Mouse (Mus musculus) midbrain, embryonic 11.5 days (tissue): ENCODE results near the gene Fam69b. TPM values are rescaled to one million over a fixed set of nuclear protein-coding genes. Genes with fewer than 3 reads are reported as not detected.
"Not testable (repeated sequence)": the region's sequence is repeated elsewhere in the genome, so short reads cannot be mapped to it uniquely, and the experiment has no call there.

Source experiments
- ATAC-seq: fragments of 200-750 bp; cut with Nextera tagmentation; 2 replicates; pipeline ENCODE4 v1.8.0; 2017; ENCODE audit warnings: moderate TSS enrichment, moderate library complexity; ENCODE audit not compliant: low FRiP score
- DNase-seq: peaks from one replicate; pipeline ENCODE4 v3.0.0; 2015; ENCODE audit warnings: low spot score; ENCODE audit errors: missing footprints
- H3K27ac ChIP-seq: fragments of 300-500 bp; sonication (generic); 2 replicates; pipeline ENCODE4 v1.5.1; 2014; ENCODE audit warnings: low read depth, low read length
- H3K27me3 ChIP-seq: fragments of 300-500 bp; sonication (generic); 2 replicates; pipeline ENCODE4 v1.6.1; 2014; ENCODE audit warnings: mild to moderate bottlenecking, low read length, moderate library complexity, mixed read lengths; ENCODE audit not compliant: control insufficient read depth, insufficient read depth
- H3K36me3 ChIP-seq: fragments of 300-500 bp; sonication (generic); 2 replicates; pipeline ENCODE4 v1.6.1; 2014; ENCODE audit warnings: mild to moderate bottlenecking, low read length, moderate library complexity, mixed read lengths; ENCODE audit not compliant: control insufficient read depth, insufficient read depth
- H3K4me1 ChIP-seq: fragments of 300-500 bp; sonication (generic); 2 replicates; pipeline ENCODE4 v1.6.1; 2014; ENCODE audit warnings: low read length; ENCODE audit not compliant: control insufficient read depth, insufficient read depth
- H3K4me2 ChIP-seq: fragments of 300-500 bp; sonication (generic); 2 replicates; pipeline ENCODE4 v1.6.1; 2014; ENCODE audit warnings: mild to moderate bottlenecking, moderate library complexity
- H3K4me3 ChIP-seq: fragments of 300-500 bp; sonication (generic); 2 replicates; pipeline ENCODE4 v1.5.1; 2014; ENCODE audit warnings: low read depth, low read length
- H3K9ac ChIP-seq: fragments of 300-500 bp; sonication (generic); 2 replicates; pipeline ENCODE4 v1.6.1; 2014; ENCODE audit warnings: low read length
- H3K9me3 ChIP-seq: fragments of 300-500 bp; sonication (generic); 2 replicates; pipeline ENCODE4 v1.6.1; 2016; ENCODE audit warnings: low read length; ENCODE audit not compliant: control insufficient read depth
- WGBS: fragments of 180-500 bp; shearing (Covaris S2); extraction: QIAGEN DNeasy Blood & Tissue Kit; methylation state at CpG from one replicate; pipeline ENCODE4 v1.1.7; 2014; 5-methylcytosine and 5-hydroxymethylcytosine counted together
- polyA plus RNA-seq: library from polyadenylated mRNA; unstranded; fragments of >200 nt; fragmentation: Nextera tagmentation; extraction: Ambion mirVana; gene quantifications from 2 replicates; pipeline ENCODE4 v1.2.1, GENCODE M21; 2014

Gene Fam69b
- polyA plus RNA-seq, 1 experiment from 2014 or later = 47.4 TPM

- no peak overlapping the region for H3K4me2 ChIP-seq
- no peak overlapping the region for H3K9ac ChIP-seq
- H3K4me1 ChIP-seq = no peaks in the 10 kb centered on the region
- no peak for DNase-seq
- ATAC-seq = no peak
- no peaks in the 10 kb centered on the region for H3K27me3 ChIP-seq
- H3K27ac ChIP-seq = no peak overlapping the region
- no peaks in the 10 kb centered on the region for H3K36me3 ChIP-seq
- WGBS = 90% methylated on average over 2 of the region's 2 CpGs
- H3K4me3 ChIP-seq = no peak overlapping the region
- no peaks in the 10 kb centered on the region for H3K9me3 ChIP-seq
Measured at GRCm38 (mm10) chr2:26657426-26657825, 29.2 kb downstream of the Fam69b start.

DNA sequence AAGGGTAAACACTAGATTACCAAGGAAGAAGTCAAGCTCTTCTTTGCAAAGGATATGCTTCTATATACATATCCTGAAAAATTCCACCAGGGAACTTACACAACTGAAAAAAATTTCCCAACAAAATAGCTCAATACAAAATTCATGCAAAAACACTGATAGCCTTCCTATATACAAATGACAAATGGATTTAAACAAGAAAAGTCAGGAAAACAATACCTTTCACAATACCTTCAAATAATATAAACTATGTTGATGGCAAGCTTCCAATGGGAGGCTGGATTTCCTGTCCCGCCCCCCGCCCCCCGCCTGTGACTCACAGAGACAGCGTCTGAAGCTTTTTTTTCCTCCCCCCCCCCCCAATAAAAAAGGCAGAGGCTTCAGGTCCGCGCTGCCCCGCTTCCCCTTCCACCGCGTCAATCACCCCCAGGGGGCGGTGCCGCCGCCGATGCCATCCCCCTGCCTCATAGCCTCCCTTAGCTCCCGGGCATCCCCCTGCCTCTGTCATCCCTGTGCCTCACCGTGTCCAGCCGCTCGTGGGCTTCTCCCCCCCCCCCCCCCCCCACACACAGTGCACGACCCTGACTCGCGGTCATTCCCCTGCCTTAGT, 33.0 kb downstream of the Fam69b start:
- Histone ChIP-seq H3K9me3 (no peaks in the 10 kb centered on the region), H3K27ac (no peak overlapping the region), H3K4me2 (peak overlapping the region; percentile 47), H3K27me3 (no peaks in the 10 kb centered on the region), H3K4me1 (no peaks in the 10 kb centered on the region), H3K9ac (peak overlapping the region; percentile 44), H3K36me3 (no peaks in the 10 kb centered on the region), H3K4me3 (peak overlapping the region; percentile 25)
- peak; percentile 52; the same call in 1 of the 2 replicates for ATAC-seq
- WGBS = 3% methylated on average over 20 of the region's 20 CpGs
- no peak for DNase-seq

- Histone ChIP-seq H3K4me1 (no peaks in the 10 kb centered on the region), H3K4me2 (peak overlapping the region; percentile 47), H3K27me3 (no peaks in the 10 kb centered on the region), H3K4me3 (peak overlapping the region; percentile 25), H3K36me3 (no peaks in the 10 kb centered on the region), H3K9me3 (no peaks in the 10 kb centered on the region), H3K9ac (peak overlapping the region; percentile 44), H3K27ac (no peak overlapping the region)
- DNase-seq (no peak), ATAC-seq (no peak)
- WGBS = 51% methylated on average over 29 of the region's 29 CpGs
Measured at GRCm38 (mm10) chr2:26661768-26662508, 33.7 kb downstream of the Fam69b start.

DNA sequence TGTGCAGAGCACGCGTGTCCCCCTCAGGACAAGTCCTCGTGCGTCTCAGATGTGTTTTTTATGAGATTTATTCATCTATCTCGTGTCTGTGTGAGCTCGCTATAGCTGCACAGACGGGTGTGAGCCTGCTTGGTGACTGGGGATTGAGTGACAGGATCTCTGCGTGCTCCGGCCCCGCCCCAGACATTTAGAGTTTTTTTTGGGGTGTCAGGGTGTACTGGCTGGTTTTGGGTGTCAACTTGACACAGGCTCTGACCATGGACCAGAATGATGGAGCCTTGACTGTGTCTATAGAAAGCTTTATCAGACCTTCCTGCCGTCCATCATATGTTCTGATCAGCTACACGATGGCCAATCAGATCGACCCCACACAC, 34.2 kb downstream of the Fam69b start:
- WGBS = 85% methylated on average over 13 of the region's 13 CpGs
- H3K4me1 ChIP-seq = no peaks in the 10 kb centered on the region

GRCm38 (mm10) chr2:26663112-26663511, 34.9 kb downstream of the Fam69b start:
- H3K4me3 ChIP-seq = no peak overlapping the region
- H3K27me3 ChIP-seq = no peaks in the 10 kb centered on the region
- ATAC-seq = no peak
- WGBS = 86% methylated on average over 10 of the region's 10 CpGs
- no peaks in the 10 kb centered on the region for H3K36me3 ChIP-seq
- no peaks in the 10 kb centered on the region for H3K4me1 ChIP-seq
- H3K4me2 ChIP-seq = no peak overlapping the region
- no peak for DNase-seq
- no peak overlapping the region for H3K9ac ChIP-seq
- no peak overlapping the region for H3K27ac ChIP-seq
- H3K9me3 ChIP-seq = no peaks in the 10 kb centered on the region

More for the DNA sequence above, 34.2 kb downstream of the Fam69b start:
- Histone ChIP-seq H3K36me3 (no peaks in the 10 kb centered on the region), H3K27ac (no peak overlapping the region), H3K9ac (no peak overlapping the region), H3K4me2 (no peak overlapping the region), H3K9me3 (no peaks in the 10 kb centered on the region), H3K27me3 (no peaks in the 10 kb centered on the region), H3K4me3 (no peak overlapping the region)
- DNase-seq (no peak), ATAC-seq (no peak)

DNA sequence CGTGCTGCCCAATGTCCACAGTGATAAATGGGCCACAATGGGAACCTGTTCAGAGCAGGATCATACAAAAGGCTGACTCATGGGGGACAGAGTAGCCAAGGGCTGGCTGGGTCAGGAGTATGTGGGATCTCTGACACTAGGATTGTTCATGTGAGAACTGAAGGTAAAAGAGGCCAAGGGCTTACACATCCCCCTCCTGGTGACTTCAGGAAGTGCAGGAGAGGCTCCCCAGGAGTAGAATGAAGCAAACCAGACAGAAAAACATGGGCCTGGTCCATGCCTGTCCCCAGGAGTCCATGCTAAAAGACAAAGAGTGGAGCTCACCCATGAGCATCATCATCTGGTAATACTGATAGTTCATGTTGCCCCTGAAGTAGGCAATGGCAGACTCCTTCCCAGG, 35.3 kb downstream of the Fam69b start:
- H3K4me3 ChIP-seq, H3K9ac ChIP-seq, H3K4me2 ChIP-seq, H3K36me3 ChIP-seq, H3K9me3 ChIP-seq, ATAC-seq, H3K27ac ChIP-seq, H3K4me1 ChIP-seq, H3K27me3 ChIP-seq: not testable (repeated sequence)
- DNase-seq = peak; percentile 88
- 85% methylated on average over 1 of the region's 1 CpGs for WGBS

DNA sequence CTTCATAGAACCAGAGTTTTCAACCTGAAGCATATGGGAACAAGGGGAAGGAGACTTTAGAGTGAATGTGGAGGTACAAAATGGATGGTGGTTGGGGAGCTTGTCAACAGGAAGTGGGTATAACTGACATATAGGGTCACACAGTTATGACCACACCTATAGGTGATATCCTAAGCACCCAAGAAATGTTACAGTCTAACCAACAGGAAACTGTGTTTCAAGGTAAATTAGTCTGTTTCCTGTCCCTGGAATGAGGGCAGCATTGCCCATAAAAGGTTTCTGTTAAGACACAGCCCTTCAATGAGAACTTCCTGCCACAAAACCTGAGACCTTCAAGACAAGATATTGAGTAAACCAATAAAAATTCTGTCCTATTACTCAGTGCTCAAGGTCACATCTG, 40.5 kb downstream of the Fam69b start:
- H3K27ac ChIP-seq = no peak overlapping the region
- no peaks in the 10 kb centered on the region for H3K36me3 ChIP-seq
- no peak overlapping the region for H3K9ac ChIP-seq
- no peak overlapping the region for H3K4me2 ChIP-seq
- ATAC-seq (no peak), DNase-seq (no peak)
- no peaks in the 10 kb centered on the region for H3K9me3 ChIP-seq
- H3K4me3 ChIP-seq = no peak overlapping the region
- no peaks in the 10 kb centered on the region for H3K4me1 ChIP-seq
- H3K27me3 ChIP-seq = no peaks in the 10 kb centered on the region

DNA sequence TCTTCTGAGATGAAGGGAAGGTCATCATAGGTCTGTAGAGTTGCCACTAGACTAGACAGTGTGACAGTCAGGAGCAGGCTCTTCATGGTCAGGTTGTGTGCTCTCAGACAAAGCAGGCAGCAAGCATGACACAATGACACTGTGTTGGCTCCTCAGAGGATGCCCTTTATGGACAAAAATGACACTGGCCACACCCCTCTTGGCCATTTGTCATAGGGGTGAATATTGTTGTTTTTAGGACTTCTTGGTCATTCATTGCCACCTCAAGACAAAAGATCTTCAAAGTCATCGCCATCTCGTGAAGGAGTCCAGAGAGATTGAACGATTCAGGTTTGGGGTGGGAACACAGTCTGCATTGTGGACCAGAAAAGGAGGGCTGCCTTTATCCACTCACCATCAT, 42.9 kb downstream of the Fam69b start, which contains the start of gene Lcn4:
Gene Lcn4, minus strand, starts transcription at position 101 of the 400 bp plus-strand sequence.
- no peak within 1 kb of the TSS for H3K4me3 ChIP-seq
- ATAC-seq = no peak
- H3K36me3 ChIP-seq = no peaks in the 10 kb centered on the region
- no peaks in the 10 kb centered on the region for H3K9me3 ChIP-seq
- 93% methylated on average over 3 of the region's 3 CpGs for WGBS
- no peak within 1 kb of the TSS for H3K9ac ChIP-seq
- no peaks in the 10 kb centered on the region for H3K4me1 ChIP-seq
- H3K4me2 ChIP-seq = no peak within 1 kb of the TSS
- H3K27ac ChIP-seq = no peak within 1 kb of the TSS
- DNase-seq = no peak
- H3K27me3 ChIP-seq = no peaks in the 10 kb centered on the region
